In the genomic region with DNA sequence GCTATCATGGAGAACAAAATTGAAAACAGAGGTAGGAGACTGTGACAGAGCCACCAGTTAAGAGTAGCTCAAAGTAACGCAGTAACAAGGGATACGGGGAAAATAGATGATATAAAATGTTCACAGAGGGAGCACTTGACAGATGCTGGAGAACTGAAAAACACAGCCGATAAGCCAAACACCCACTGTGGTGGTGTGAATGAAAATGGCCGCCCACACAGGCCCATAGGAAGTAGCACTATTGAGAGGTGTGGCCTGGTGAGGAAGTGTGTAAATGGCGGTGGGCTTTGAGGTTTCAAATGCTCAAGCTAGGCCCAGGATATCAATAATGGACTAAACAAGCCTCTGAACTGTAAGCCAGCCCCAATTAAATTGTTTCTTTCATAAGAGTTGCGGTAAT, we compare ENCODE assay signal across 22 mouse cellular contexts.
"Had no signal": no experiment of that assay in that cellular context is flagged by ENCODE, and none has a peak within 500 bp of the region (broad histone marks: within the 10 kb centered on the region; RNA-seq: fewer than 3 reads in every experiment).

No protein-coding gene starts in this region.

- H3K4me1 ChIP-seq: limb, embryonic 10.5 days; limb, embryonic 13.5 days; liver, embryonic 12.5 days; liver, embryonic 15.5 days; lung, embryonic 15.5 days; megakaryocyte, embryonic 14.5 days; stomach, embryonic 15.5 days had no signal

- DNase-seq: kidney, adult 18-20 months; kidney, adult 9 months; kidney, postnatal 14 days; kidney, postnatal 4 days; layer of hippocampus, adult 9-11 months; liver; lung, adult 18-20 months; lung, postnatal 10 days; lung, postnatal 36 days; midbrain, embryonic 14.5 days; right cerebral cortex, postnatal 25 days; spleen, adult 18-20 months; thymus, adult 18-20 months; thymus, postnatal 36 days had no signal

- H3K9me3 ChIP-seq: limb, embryonic 10.5 days; limb, embryonic 13.5 days; liver, embryonic 12.5 days; liver, embryonic 15.5 days; lung, embryonic 15.5 days; megakaryocyte, embryonic 14.5 days; stomach, embryonic 15.5 days had no signal

- H3K27me3 ChIP-seq: limb, embryonic 13.5 days; liver, embryonic 12.5 days; liver, embryonic 15.5 days; lung, embryonic 15.5 days; megakaryocyte, embryonic 14.5 days; stomach, embryonic 15.5 days had no signal

- H3K9ac ChIP-seq: limb, embryonic 13.5 days; liver, embryonic 12.5 days; liver, embryonic 15.5 days; lung, embryonic 15.5 days; stomach, embryonic 15.5 days had no signal

- H3K27ac ChIP-seq: limb, embryonic 10.5 days; limb, embryonic 13.5 days; liver, embryonic 12.5 days; liver, embryonic 15.5 days; lung, embryonic 15.5 days; stomach, embryonic 15.5 days had no signal

- ATAC-seq: liver, embryonic 12.5 days had no signal

- H3K4me2 ChIP-seq: limb, embryonic 13.5 days; liver, embryonic 12.5 days; liver, embryonic 15.5 days; lung, embryonic 15.5 days; midbrain, embryonic 11.5 days; stomach, embryonic 15.5 days had no signal

- H3K4me3 ChIP-seq: limb, embryonic 10.5 days; limb, embryonic 13.5 days; liver, embryonic 12.5 days; liver, embryonic 15.5 days; lung, embryonic 15.5 days; megakaryocyte, embryonic 14.5 days; stomach, embryonic 15.5 days had no signal

- H3K36me3 ChIP-seq: stomach, embryonic 15.5 days had no signal
